Mouse (Mus musculus): Measurements from ENCODE around the gene Oosp2. TPM values are rescaled to one million over a fixed set of nuclear protein-coding genes. Genes with fewer than 3 reads are reported as not detected.
A peak's percentile ranks its signal among the peaks of the same experiment; 100 is the strongest.

Gene Oosp2
- total and polyA plus RNA-seq, 2 experiments from 2014 or later, result not detected

DNA sequence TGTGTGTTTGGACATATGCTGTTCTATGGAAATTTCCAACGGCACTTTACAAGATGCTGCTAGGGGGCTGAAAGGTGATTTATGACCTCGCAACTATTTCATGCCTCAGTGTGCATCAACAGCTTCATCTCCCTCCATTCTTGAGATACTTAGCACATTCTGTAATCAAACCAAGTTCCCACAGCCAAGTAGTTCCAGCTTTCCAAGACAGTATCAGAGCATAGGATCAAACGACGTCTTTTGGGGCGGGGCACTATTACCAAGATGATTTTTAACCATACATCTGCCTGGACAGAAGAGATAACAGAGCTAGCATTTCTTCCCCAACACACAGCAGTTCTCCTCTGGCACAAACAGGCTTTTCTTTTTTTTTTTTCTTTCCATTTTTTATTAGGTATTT is 35.1 kb downstream of the Oosp2 start:
- Histone ChIP-seq H3K36me3 (ENCODE audit: insufficient read depth, low read length) (no peaks in the 10 kb centered on the region), H3K9ac (replicated peaks; ENCODE audit: low read length) (no peak overlapping the region), H3K9me3 (ENCODE audit: low read length) (no peaks in the 10 kb centered on the region), H3K4me3 (ENCODE audit: low read length) (no peak overlapping the region), H3K4me1 (ENCODE audit: insufficient read depth, low read length) (no peaks in the 10 kb centered on the region), H3K4me2 (ENCODE audit: low read depth, low read length) (no peak overlapping the region), H3K27me3 (ENCODE audit: insufficient read depth, low read length) (no peaks in the 10 kb centered on the region), H3K27ac (no peak overlapping the region)
- WGBS, result 75% methylated on average over 5 of the region's 5 CpGs
- ATAC-seq, result no peak
- DNase-seq (ENCODE audit: low spot score), result no peak
- no peak for TF ChIP-seq CTCF (IDR thresholded peaks at IDR 0.05; ENCODE audit: low read depth)

DNA sequence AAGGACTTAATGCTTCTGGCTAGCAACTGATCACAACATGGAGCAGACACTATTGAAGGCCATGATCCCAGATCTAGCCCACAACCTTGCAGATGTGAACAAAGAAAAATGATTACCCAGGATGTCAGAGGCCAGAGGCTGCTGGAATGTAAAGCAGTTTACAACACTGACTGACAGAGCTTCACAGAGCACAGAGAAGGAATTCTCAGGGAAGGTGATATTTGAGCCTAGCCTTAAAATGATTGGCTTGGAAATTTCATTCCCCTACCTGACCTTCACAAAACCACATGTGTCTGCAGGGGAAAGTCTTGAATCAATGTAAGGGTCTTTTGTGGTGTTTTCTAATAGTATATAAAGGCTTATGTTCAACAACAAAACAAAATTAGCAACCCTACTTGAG is 35.6 kb downstream of the Oosp2 start:
- Histone ChIP-seq H3K4me1 (ENCODE audit: insufficient read depth, low read length) (no peaks in the 10 kb centered on the region), H3K36me3 (ENCODE audit: insufficient read depth, low read length) (no peaks in the 10 kb centered on the region), H3K4me2 (ENCODE audit: low read depth, low read length) (no peak overlapping the region), H3K27me3 (ENCODE audit: insufficient read depth, low read length) (no peaks in the 10 kb centered on the region), H3K9ac (replicated peaks; ENCODE audit: low read length) (no peak overlapping the region), H3K9me3 (ENCODE audit: low read length) (no peaks in the 10 kb centered on the region), H3K27ac (no peak overlapping the region), H3K4me3 (ENCODE audit: low read length) (no peak overlapping the region)
- DNase-seq (ENCODE audit: low spot score) (no peak), ATAC-seq (no peak)
- TF ChIP-seq CTCF (IDR thresholded peaks at IDR 0.05; ENCODE audit: low read depth), result no peak

GRCm38 (mm10) chr19:11623551-11623950 is 36.8 kb downstream of the Oosp2 start, which contains the start of gene Ms4a2:
TSS of gene Ms4a2 (minus strand) at chr19:11623719.
- no peaks in the 10 kb centered on the region for H3K9me3 ChIP-seq (ENCODE audit: low read length)
- H3K4me1 ChIP-seq (ENCODE audit: insufficient read depth, low read length), result no peaks in the 10 kb centered on the region
- TF ChIP-seq CTCF (IDR thresholded peaks at IDR 0.05; ENCODE audit: low read depth), result no peak
- no peak within 1 kb of the TSS for H3K27ac ChIP-seq
- no peaks in the 10 kb centered on the region for H3K27me3 ChIP-seq (ENCODE audit: insufficient read depth, low read length)
- 87% methylated on average over 2 of the region's 2 CpGs for WGBS
- no peak within 1 kb of the TSS for H3K9ac ChIP-seq (replicated peaks; ENCODE audit: low read length)
- no peak within 1 kb of the TSS for H3K4me3 ChIP-seq (ENCODE audit: low read length)
- H3K4me2 ChIP-seq (ENCODE audit: low read depth, low read length), result no peak within 1 kb of the TSS
- no peak for ATAC-seq
- H3K36me3 ChIP-seq (ENCODE audit: insufficient read depth, low read length), result no peaks in the 10 kb centered on the region
- no peak for DNase-seq (ENCODE audit: low spot score)

- DNase-seq (ENCODE audit: low spot score) (no peak), ATAC-seq (no peak)
- Histone ChIP-seq H3K27me3 (ENCODE audit: insufficient read depth, low read length) (no peaks in the 10 kb centered on the region), H3K36me3 (ENCODE audit: insufficient read depth, low read length) (no peaks in the 10 kb centered on the region), H3K4me1 (ENCODE audit: insufficient read depth, low read length) (no peaks in the 10 kb centered on the region), H3K27ac (no peak overlapping the region), H3K4me2 (ENCODE audit: low read depth, low read length) (no peak overlapping the region), H3K9ac (replicated peaks; ENCODE audit: low read length) (no peak overlapping the region), H3K4me3 (ENCODE audit: low read length) (no peak overlapping the region), H3K9me3 (ENCODE audit: low read length) (no peaks in the 10 kb centered on the region)
- no peak for TF ChIP-seq CTCF (IDR thresholded peaks at IDR 0.05; ENCODE audit: low read depth)
Observed at GRCm38 (mm10) chr19:11617983-11618382, 42.4 kb downstream of the Oosp2 start.

DNA sequence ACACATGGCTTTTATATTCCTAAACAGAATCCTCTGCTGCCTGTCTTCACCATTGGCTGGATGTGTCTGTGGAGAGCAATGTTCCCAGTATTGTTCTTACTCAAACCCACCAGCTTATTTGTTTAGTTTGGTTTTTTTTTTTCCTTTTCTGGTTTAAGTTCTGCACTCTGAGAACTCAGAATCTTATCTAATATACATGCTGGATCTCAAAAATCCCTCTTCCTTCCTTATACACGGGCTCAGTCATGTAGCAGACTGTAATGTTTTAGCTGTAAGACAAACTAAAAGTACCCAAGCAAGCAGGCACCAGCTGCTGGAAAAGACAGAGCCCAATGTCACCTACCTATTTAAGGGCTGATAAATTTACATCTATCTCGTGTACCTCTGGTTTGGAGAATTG is 45.6 kb downstream of the Oosp2 start:
- no peak overlapping the region for H3K4me3 ChIP-seq (ENCODE audit: low read length)
- H3K4me2 ChIP-seq (ENCODE audit: low read depth, low read length), result no peak overlapping the region
- ATAC-seq (no peak), DNase-seq (ENCODE audit: low spot score) (no peak)
- H3K9me3 ChIP-seq (ENCODE audit: low read length), result no peaks in the 10 kb centered on the region
- 74% methylated on average over 2 of the region's 2 CpGs for WGBS
- H3K9ac ChIP-seq (replicated peaks; ENCODE audit: low read length), result no peak overlapping the region
- no peaks in the 10 kb centered on the region for H3K4me1 ChIP-seq (ENCODE audit: insufficient read depth, low read length)
- no peak for TF ChIP-seq CTCF (IDR thresholded peaks at IDR 0.05; ENCODE audit: low read depth)
- H3K36me3 ChIP-seq (ENCODE audit: insufficient read depth, low read length), result no peaks in the 10 kb centered on the region
- H3K27ac ChIP-seq, result no peak overlapping the region
- H3K27me3 ChIP-seq (ENCODE audit: insufficient read depth, low read length), result no peaks in the 10 kb centered on the region

GRCm38 (mm10) chr19:11613776-11614443 is 46.4 kb downstream of the Oosp2 start:
- Histone ChIP-seq H3K4me3 (ENCODE audit: low read length) (no peak overlapping the region), H3K4me1 (ENCODE audit: insufficient read depth, low read length) (no peaks in the 10 kb centered on the region), H3K36me3 (ENCODE audit: insufficient read depth, low read length) (no peaks in the 10 kb centered on the region), H3K27me3 (ENCODE audit: insufficient read depth, low read length) (no peaks in the 10 kb centered on the region), H3K9me3 (ENCODE audit: low read length) (no peaks in the 10 kb centered on the region), H3K27ac (no peak overlapping the region), H3K9ac (replicated peaks; ENCODE audit: low read length) (no peak overlapping the region), H3K4me2 (ENCODE audit: low read depth, low read length) (no peak overlapping the region)
- TF ChIP-seq CTCF (IDR thresholded peaks at IDR 0.05; ENCODE audit: low read depth), result no peak
- whole genome bisulfite sequencing, result 67% methylated on average over 8 of the region's 8 CpGs
- ATAC-seq (no peak), DNase-seq (ENCODE audit: low spot score) (peak; percentile 15)

- no peak overlapping the region for H3K9ac ChIP-seq (replicated peaks; ENCODE audit: low read length)
- no peak overlapping the region for H3K4me2 ChIP-seq (ENCODE audit: low read depth, low read length)
- TF ChIP-seq CTCF (IDR thresholded peaks at IDR 0.05; ENCODE audit: low read depth), result no peak
- H3K9me3 ChIP-seq (ENCODE audit: low read length), result no peaks in the 10 kb centered on the region
- no peak overlapping the region for H3K4me3 ChIP-seq (ENCODE audit: low read length)
- WGBS, result 92% methylated on average over 1 of the region's 1 CpGs
- no peaks in the 10 kb centered on the region for H3K27me3 ChIP-seq (ENCODE audit: insufficient read depth, low read length)
- no peaks in the 10 kb centered on the region for H3K36me3 ChIP-seq (ENCODE audit: insufficient read depth, low read length)
- ATAC-seq (no peak), DNase-seq (ENCODE audit: low spot score) (no peak)
- no peaks in the 10 kb centered on the region for H3K4me1 ChIP-seq (ENCODE audit: insufficient read depth, low read length)
- no peak overlapping the region for H3K27ac ChIP-seq
Observed at GRCm38 (mm10) chr19:11613084-11613483, 47.3 kb downstream of the Oosp2 start.

Data from hindbrain, postnatal 0 days (tissue).